Mouse (Mus musculus) T-helper 2 cell (primary cell): Measurements from ENCODE around the gene 4930415O20Rik.

Experiments used
- in situ Hi-C: fragments of 300-600 bp; cut with MboI, MseI; formaldehyde crosslinking; loops from one replicate; pipeline ENCODE4 v1.15.1; 2025; ENCODE audit warnings: high pct_unique_total_duplicates

Gene 4930415O20Rik

DNA sequence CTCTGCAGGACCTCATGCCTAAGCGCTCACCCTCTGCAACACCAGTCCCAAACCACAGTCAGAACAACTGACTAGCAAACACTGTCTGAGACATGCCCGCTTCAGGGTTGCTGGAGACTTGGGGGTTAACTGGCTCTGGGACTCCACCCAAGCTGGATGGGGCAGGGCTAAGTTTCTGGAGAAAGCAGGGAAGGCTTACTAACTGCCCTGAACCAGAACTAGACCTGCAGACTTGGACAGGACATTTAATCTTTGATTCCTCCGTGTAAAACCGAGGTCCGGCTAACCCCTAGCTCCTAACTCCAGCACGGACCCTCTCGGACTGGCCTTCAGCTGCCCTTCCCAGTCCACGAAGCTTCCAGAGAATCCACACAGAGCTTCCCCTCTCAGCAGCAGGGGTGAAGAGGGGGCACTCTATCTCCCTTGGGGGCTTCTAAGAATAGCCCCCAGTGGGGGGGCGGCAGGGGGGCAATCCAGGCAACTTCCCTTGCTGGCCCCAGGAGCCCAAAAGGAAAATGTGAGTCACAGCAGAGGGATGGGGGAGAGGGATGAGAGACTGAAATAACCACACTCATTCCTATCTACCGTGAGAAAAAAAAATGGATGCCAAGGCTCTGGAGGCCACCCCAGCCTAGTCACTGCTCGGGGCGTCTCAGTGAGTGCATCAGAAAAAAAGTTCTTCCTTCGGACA lies 31.5 kb downstream of the 4930415O20Rik start:
- in situ Hi-C loops: no loop called here

DNA sequence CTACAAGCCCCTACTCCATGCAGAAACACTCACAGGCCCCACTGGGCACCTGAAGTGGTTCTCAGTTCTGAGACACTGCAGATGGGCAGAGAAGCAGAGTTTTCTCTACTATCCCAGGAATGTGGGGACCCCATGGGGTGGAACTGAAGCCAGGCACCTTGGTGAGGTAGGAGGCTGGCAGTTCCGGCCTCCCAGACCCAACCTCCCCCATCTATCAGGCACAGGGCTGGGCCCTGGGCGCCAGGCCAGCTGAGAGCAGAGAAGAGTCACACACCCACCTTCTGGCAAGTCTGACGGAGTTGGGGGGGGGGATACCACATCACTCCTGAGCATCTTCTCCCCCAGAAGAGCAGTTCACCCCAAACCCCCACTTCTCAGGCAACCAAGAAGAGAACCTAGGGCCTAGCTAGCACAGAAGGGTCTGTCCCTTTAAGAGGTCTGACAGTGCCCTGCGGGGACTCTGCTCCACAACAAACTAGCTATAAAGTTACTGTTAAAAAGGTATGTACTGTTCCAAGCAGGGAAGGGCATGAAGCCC lies 32.2 kb downstream of the 4930415O20Rik start:
- in situ Hi-C loops: no loop called here

DNA sequence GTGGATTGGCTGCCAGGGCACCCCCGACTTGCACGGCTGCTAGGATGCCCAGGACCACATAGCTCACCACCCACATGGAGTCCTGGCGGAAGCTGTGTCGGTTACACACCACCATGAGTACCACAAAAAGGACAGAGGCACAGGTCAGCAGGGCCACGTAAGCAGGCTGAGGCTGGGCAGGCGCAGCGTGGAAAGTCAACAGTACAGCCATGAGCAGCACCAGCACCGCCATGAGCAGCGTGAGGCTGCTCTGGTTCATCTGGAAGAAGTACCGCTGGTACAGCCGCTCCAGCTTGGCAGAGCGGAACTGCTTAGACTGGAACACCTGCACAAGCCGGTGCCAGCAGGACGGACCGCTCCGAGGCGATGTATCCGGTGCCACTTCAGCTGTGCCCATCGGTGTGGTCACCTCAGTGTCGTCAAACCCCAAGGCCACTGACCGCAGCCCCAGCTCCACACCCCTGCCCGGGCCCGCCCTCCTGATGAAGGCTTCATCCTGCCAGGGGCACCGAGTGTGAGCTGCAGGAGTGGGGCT lies 33.3 kb downstream of the 4930415O20Rik start:
- in situ Hi-C loops: no loop called here

DNA sequence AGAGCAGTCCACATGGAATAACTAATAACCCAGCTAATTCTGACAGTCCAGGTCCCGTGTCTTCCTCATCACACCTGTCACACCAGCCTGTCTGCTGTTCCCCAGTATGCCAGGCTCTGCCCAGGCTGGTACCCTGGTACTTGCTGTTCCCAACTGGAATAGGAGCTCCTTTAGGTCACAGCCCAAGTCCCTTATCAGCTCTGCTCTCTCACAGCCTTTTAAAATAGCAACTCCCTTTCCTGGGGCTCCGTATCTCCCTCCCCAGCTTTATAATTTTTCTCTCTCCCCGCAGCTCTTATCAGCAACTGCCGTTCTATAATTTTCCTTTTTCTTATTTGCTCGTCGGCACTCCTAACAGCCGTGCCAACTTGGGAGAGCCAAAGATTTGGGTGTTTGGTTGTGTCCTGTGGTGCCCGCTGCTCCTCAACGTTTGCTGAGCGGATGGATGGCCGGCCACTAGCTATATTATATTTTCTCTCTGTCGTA lies 35.3 kb downstream of the 4930415O20Rik start:
- in situ Hi-C loops: no loop called here

DNA sequence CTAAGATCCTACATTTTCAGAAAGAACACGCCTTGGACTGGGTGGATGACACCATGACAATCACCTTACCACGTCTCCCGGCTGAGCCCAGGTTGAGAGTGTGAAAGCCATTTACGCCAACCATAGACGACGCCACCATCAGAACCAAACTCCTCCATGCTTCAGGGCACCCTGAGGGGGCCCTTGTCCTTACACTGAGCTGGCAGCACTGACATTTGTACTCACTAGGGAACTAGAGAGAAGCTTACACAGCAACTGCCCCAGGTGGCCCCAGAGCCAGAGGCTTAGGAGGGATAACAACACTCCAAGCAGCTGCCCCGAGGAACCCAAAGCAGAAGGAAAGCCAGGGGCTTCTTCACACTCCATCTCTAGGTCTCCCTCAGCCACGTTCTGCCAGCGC lies 35.9 kb downstream of the 4930415O20Rik start:
- in situ Hi-C loops: no loop called here

DNA sequence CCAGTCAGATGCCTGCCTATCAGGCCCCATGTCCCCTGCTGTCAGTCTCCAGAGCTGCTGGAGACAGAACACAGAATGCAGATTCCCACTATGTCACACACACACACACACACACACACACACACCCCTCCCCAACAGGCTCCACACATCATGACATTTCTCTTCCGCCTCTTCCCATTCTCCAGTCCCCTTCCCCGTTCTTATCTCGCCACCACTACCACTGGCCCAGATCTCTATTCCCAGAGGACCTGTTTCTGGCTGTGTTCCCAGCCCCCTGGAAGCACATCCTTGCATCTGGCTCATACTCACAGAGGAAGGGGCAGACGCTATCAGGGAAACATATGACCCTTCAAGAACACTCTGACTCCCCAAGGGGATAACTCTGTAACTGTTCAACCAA lies 36.8 kb downstream of the 4930415O20Rik start:
- in situ Hi-C loops: no loop called here

DNA sequence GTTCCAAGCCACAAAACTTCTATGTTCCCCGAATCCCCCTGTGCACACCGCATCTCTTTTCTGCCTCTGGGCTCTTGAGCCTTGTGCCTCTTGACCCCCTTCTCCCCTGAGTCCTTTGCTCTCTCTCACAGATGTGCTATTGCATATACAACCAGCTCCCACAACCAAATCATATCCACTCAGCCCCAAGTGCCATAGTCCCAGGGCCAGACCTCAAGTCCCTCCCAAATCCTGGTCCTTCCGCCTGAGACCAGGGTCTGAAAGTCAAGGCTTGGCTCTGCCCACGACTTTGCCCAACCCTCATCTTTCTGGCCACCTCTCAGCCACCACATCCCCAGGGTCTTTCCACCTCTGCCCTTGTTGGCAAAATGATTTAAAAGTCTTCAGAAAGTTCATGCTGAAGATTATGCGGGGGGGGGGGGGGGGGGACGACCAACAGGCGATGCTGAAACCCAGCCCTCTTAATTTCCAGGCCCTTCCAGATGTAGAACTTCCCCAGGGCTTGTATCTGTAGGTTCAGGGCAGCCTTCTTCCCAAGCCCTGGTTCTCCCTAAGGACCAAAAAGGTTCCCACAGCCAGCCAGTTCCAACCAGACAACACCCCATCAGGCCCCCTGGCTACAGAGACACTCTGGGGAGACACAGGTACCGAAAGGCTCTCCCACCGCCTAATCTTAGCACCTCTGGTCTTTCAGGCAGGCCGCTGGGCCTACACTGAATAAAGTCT lies 37.4 kb downstream of the 4930415O20Rik start:
- in situ Hi-C loops: no loop called here

DNA sequence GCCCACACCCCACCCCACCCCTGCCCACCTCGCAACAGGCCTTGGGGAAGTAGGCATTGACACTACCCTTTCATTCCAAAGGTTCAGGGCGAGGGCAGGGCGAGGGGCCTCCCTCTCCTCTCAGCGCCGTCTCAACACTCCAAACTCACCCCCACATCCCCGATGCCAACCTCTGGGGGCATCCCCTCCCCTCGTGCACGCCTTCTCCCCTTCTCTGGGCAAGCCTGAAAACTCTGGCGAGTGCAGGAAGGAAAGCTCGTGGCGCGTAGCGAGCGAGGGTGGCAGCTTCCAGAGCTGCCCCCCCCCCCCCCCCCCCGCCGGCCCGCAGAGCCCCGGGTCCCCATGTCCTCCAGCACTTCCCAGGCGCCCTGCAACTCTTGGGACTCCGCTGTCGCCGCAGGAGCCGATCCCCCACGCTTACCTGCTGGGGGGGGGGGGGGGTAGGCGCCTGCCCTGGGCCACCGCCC lies 38.0 kb downstream of the 4930415O20Rik start:
- in situ Hi-C loops: no loop called here

DNA sequence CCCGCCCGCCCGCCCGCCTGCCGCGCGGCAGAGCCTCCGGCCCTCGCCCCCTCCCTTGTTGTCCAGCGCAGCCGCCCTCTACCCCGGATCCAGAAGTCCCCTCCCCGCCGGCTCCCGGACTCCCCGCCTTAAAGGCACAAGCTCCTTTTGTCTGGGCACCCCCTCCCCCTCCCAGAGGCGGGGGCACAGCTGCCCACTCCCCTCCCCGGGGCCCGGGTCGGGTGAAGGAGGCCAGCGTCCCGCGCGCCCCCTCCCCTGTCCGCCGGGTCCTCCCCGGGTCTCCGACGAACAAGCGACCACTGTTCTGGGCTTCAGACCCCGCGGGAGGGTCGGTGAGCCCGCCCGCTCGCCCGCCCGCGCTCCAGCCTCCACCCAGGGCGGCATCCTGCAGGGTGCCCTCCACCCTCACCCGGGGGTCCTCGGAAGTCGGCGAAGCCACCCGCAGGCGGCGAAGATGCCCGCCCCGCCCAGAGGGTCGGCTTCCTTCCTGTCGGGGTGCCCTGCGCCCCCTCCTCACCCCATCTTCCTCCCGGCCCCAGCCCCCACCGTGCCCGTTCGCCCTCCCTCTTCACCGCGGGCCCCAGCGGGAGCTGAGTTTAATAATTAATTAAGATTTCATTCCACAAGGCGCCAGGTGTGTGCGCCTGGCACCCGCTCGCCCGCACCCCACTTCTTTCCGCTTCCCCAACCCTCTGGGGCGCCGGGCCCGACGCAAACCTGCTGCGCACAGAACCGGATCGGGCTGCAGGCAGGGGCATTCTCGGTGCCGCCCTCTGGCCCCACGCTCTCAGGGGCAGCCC lies 38.7 kb downstream of the 4930415O20Rik start, which contains the start of gene Adcy6:
Gene Adcy6 (minus strand): TSS at position 746 of the 800 bp plus-strand sequence.
- in situ Hi-C loops: loop anchor here (10.0 kb wide), 1 partner anchor 435 kb away; no protein-coding TSS in a partner anchor

DNA sequence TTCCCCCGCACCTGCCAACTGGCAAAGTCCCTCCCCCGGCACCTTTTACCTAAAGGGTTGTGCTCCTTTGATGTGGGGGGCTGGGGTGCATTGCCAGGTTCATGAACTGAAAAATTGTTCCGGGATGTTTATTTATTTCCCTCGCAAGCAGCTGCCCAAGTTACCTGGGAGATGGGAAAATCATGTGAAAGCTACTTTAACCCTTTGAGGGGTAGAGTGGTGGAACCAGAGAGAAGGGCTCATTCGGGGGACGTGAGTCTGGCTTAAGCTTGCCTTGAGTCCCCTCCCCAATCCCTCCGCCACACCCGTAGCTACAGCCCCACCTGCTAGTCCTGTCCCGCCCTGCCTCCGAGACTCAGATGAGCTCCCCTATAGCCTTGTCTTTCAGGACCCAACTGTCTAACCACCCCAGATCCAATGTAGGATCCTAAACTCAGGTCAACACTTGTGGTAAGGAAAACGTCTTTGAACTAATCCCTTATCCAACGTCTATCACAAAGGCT lies 39.4 kb downstream of the 4930415O20Rik start:
- in situ Hi-C loops: loop anchor here (10.0 kb wide), 1 partner anchor 435 kb away; no protein-coding TSS in a partner anchor

DNA sequence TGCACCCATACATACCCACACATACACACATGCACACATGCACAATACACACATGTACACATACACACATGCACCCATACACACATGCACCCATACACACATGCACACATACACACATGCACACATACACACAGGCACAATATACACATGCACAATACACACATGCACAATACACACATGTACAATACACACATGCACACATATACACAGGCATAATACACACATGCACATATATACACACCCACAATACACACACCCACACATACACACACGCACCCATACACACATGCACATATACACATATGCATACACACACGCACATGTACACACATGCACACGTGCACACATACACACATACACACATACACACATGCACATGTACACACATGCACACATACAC lies 41.4 kb downstream of the 4930415O20Rik start:
- in situ Hi-C loops: loop anchor here (10.0 kb wide), 1 partner anchor 437 kb away; no protein-coding TSS in a partner anchor

DNA sequence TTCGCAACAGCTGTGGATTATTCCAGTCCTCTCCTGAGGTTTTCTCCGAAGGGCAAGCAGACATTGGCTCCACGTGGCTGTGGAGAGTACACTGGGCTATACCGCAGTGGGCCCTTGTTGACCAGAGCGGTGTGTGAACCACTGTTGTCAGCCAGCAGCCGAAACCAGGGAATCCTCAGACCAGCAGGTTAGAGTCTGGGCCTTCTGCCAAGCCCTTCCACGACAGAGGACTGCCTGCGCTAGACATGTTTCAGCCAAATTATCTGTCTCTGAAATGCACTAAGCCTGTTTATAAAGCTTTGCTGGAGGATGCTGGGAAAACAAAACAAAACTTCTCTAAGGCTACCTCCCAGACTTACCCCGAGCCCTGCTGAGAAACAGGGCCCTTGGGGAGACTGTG lies 43.7 kb downstream of the 4930415O20Rik start:
- in situ Hi-C loops: loop anchor here (10.0 kb wide), 1 partner anchor 440 kb away; no protein-coding TSS in a partner anchor

DNA sequence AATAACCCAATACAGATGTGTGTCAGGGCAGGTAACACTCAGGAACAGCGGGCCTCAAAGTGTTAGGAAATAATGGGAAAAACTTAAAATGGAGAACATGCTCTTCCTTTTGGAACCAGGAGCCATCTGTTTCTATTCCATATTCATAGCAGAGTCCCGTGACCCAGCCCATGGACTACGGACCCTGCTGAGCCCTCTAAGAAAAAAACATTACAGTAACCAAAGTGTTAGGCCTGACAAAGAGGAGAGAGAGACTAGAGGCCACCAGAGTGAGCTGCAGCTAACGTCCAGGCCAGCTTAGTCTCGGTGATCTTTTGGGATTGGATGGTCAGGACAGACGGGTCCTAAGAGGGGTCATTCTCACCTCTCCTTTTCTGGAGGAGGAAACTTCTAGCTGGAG lies 44.2 kb downstream of the 4930415O20Rik start:
- in situ Hi-C loops: loop anchor here (5.0 to 10.0 kb wide), 2 partner anchors 33 to 440 kb away; no protein-coding TSS in a partner anchor

DNA sequence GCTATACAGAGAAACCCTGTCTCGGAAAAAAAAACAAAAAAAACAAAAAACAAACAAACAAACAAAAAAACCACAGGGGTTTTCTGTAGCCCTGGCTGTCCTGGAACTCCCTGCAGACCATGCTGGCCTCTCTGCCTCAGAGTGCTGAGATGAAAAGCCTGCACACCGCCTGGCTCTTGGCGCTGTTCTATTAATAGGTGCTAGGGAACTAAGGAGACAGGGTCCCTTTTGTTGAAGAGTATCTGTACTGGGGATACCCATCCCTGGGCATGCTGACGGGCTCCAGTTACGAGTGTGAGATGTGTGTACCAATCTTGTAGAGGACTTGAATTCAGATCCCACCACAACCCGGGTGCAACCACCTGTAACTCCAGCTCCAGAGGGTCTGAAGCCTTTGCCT lies 44.9 kb downstream of the 4930415O20Rik start:
- in situ Hi-C loops: loop anchor here (5.0 to 10.0 kb wide), 2 partner anchors 33 to 441 kb away; no protein-coding TSS in a partner anchor

DNA sequence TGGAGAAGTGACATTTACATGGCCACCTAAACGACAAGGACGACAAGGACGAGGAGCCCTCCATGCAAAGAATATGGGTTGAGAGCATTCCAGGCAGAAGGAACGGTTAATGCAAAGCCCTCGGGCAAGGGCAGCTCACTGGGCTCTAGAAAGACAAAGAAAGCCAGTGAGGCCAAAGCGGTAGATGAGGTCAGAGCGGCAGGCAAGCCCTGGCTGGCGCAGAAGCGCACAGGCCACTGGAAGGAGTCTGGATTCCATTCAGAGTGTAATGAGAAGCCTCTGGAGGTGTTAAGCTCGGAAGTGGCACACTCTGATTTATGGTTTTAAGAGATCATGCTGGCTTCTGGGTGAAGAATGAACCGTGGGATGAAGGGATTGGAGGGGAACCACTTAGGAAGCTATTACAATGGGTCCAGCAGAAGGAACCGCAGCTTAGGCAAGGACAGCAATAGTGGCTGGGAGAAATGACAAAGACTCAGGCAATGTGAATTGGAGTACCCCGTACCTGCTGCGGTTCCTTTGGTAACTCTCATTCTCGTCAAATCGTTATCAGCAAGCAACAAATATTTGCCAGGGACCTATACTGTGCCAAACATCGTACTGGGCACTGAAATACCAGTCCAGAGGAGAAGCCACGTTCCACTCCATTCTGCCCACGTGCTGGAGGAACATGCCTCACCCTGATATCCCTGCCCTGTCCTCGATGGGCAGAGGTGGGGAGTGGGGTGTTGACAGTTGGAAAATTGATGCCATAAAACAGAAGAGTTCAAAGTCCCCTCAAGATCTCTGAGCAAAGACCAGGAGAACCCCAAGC lies 45.8 kb downstream of the 4930415O20Rik start:
- in situ Hi-C loops: loop anchor here (5.0 to 10.0 kb wide), 2 partner anchors 34 to 442 kb away; no protein-coding TSS in a partner anchor

DNA sequence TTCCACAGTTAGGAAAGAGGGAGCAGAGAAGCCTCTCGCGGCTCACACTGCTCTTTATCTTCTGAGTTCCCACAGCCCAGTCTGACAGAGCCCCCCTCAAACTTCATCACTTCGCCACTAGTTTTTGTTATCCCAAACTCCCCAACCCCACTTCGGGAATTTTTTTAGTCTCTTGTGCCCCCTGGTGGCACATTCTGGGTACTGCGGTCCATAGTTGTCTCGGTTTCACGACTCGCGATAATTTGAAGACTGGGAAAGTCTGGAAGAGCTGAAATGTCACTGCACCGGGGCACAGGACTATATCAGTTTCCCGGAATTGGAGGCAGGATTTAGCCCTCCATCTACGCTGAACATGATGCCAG lies 46.4 kb downstream of the 4930415O20Rik start:
- in situ Hi-C loops: loop anchor here (5.0 to 10.0 kb wide), 2 partner anchors 35 to 442 kb away; no protein-coding TSS in a partner anchor

DNA sequence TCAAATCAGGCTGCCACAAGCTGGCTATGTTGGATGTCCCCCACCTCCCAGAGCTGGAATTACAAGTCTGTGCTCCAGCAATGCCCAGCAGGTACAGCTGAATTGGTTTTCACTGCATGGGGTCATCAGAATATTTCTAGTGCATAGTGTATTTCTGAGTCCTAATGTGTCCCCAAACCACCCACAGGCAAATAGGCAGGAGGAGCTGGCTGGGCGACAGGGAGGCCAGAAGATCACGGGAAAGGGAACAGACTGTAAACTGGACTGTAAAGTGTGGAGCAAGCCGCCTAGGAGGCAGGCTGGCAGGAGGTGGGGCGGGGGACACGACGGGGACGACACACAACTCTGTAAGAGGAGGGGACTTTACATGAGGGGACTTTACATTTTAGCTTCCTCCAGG lies 51.4 kb downstream of the 4930415O20Rik start:
- in situ Hi-C loops: no loop called here

DNA sequence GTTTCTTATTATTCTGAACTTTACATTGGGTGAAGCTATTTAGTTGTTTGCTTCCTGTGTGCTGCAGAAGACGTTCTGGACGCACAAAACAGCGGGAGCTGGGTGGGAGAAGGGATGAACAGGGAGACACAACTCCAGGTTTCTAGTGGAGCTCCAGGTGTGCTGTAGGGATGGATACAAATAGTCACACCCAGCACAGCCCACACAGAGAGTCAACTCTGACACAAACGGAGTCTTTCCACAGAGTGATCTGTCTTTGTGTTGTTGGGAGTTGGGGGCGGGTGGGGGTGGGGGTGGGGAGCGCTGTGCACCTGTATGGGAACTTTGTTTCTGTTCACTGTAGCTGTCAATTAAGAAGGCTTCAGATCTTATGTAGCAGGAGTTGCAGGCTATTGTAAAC lies 51.9 kb downstream of the 4930415O20Rik start:
- in situ Hi-C loops: no loop called here

DNA sequence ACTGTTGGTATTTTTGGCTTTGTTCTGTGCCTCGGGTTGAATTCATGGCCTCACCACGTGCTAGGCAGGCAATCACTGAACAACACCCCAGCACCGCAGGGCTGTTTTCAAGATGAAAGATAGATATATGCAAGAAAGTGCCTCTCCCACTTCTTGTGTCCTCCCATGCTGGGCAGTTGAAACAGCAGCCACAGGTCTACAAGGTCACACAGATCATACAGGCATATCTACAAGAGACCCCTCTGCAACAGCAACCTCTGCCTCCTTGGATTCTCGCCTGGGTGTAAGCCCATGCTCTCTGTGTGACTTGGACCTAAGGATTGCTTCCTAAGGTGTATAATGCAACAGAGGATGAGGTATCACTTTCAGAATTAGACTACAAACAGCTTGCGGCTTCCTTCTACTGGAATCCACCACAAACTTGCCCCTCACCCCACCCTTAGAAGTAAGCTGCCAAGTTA lies 52.6 kb downstream of the 4930415O20Rik start:
- in situ Hi-C loops: no loop called here

DNA sequence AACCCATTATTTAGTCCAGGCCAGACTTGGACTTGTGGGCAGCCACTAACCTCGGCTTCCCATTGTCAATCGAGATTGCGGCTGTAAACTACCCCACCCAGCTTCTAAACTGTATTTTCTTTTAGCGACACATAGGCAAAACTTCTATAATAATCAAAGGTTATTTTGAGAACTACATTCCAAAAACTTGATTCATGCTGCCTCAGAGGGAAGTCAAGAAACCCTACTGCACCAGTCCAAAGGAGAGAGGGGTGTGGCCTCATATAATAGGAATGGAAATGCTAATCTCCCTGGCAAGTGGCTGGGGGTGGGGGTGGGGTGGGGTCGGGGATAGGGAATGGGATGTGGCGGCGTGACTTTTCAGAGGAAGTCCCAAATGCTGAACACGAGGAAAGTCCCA lies 55.3 kb downstream of the 4930415O20Rik start:
- in situ Hi-C loops: no loop called here
